Mouse (Mus musculus) urinary bladder, postnatal 14 days (tissue): ENCODE data around the gene Gm11213.

ENCODE experiments used
- DNase-seq: peaks from one replicate; pipeline ENCODE4 v3.0.0; 2021; ENCODE audit warnings: low spot score

Gene Gm11213

DNA sequence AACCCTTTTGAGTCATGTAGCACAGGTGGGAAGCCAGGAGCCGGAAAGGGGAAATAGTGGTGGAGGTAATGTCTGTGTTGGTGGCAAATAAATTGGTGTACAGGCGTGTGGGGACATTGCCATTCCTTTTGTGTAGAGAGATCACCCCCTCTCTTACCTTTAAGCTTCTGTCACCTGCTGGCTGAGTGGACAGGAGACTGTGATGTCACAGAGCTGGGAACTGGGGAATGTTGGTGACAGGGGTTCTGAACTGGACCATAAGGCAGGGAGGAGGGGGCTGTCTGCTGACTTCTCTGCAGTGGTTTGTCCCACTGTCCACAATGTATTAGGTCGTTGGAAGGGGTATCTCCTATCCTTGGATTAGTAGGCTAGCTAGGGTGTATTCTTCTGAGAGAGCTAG is at the start of gene Gm11213:
Gene Gm11213, minus strand, starts transcription at position 317 of the 400 bp plus-strand sequence.
- DNase-seq, result no peak

DNA sequence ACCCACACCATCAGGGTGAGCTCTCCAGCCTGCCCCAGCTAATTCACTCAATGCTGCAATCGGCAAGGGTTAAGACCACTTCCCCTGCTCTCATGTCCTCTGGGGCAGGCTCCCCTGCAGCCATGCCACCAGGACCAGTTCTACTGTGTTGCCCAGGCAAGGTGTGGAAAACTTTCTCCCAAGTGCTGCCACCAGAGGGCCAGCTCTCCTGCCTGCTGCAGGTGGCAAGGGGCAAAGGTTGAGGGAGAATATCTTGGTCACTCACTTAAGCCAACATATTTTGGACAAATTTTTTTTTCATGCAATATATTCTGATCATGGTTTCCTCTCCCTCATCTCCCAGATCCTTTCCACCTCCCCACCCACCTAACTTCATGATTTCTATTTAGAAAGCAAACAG is 49.3 kb upstream of the Gm11213 start:
- peak; percentile 10 for DNase-seq

DNA sequence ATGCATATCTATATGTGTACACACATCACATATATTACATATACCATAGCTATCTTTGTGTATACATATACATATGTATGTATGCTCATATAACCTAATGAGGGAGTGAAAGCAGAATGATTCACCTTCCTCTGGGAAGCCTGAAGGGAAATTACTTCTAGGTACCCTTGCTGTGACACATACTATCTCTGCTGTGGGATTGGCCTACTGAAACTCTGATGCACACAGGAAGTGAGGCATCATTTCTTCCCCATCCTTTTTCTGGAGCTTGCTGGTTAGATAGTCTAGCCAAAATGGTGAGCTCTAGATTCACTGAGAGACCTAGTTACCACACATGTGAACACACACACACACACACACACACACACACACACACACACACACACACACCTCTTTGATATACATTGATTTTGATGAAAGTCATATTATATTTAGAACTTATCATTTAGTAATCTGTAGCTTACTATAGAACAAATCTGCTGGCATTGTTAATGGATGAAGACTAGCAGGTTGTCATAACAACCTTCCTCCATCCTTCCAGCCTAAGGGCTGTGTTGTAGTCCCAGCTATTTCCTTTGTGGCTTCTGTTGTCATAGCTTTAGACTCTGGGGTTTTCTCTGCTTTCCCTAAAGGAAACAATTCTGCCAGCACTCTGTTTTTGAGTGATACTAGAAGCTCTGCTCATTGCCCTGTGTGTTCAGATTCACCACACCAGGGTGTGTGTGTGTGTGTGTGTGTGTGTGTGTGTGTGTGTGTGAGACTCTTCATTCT is 39.1 kb upstream of the Gm11213 start:
- DNase-seq, result no peak

DNA sequence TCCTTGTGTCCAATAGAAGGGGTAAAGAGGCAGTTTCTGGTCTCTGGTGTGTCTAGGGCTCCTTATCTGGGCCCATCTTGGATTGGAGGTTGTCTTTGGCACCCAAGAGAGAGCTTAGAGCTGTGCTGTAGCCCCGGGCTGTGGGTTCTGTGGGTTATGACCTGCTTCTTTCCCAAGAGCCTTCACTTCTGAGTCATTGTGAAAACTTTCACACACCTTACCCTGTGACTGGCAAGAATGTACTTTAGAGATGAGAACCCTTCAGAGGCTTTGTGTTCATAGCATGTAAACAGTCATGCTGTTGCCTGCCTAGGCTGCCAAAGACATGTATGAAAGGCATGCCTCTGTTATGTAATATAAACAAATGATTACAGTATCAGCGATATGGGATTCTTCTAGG is 34.8 kb upstream of the Gm11213 start:
- no peak for DNase-seq

DNA sequence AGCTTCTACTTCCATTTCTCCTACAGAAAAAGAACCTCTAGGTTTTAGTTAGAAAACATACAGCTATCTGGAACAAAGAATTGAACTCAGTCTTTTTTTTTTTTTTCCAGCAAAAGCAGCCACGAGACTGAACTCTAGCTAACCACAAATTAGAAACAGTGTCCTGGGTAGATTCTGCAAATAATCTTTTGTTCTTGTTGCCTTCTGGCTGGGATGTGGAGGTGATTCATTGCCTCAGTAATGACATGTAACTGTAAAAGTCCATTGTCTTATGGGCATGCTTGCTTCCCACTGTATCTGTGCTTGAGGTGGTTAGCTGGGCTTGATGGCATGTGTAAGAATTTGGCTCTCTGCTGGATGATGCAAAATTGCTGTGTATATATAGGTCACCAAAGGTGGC is 33.5 kb upstream of the Gm11213 start:
- no peak for DNase-seq

DNA sequence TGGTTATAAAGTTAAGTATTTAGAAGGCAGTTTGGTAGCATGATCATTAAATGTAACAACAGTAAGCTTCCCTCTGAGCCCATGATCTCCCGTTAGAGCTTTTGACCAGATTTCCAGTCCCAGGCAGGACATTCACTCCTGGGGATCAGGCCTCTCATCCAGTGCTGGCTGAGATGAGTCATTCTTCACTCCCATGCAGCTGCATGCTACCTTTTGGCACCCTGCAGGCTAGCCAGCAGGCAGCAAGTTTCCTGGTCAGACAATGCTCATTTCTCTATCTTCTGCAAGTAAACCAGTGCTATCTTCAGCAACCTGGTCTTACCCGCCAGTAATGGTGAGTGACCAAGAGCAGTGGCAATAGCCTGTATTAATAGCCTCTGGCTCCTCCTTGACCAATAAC is 28.1 kb upstream of the Gm11213 start:
- DNase-seq, result no peak

DNA sequence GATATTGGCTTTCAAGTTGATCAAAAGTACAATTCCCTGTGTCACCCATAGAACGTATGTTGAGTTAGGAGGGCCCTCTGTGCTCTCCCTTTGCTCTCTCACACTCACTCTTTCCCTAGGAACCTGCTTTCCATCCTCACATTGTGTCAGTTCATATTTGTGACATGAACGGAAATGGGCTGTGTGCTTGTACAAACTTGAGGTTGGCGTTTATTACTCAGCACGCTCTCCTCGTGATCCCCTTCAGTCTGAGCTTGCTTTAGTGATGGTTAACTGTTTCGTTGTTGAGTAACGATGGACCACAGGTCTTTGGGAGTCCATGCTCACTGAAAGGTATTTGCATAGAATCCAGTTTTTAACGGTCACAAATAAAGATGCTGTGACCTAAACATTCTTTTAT is 22.1 kb upstream of the Gm11213 start:
- no peak for DNase-seq

DNA sequence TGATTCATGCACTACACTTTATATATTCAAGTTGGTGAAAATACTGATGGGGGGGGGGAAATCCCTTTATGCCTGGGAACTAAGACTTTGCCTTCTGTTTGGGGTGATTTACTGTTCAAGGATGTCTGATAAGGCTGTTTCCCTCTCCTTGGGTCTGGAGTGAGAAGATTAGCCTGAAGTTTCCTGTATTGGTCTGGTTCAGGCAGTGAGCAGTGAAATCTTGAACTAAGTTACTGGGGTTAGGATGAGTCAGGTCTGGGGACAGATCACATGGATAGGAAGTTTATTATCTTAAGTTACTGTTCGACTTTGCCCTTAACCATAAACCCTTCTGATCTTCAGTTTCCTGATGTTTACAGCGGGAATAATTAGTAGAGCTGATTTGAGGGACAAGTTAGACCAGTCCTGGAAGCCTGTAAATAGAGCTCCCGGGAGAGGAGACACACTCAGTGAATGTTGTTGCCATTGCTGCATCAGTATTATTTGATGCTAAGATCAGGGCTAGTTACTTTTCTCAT is 20.6 kb upstream of the Gm11213 start:
- no peak for DNase-seq

DNA sequence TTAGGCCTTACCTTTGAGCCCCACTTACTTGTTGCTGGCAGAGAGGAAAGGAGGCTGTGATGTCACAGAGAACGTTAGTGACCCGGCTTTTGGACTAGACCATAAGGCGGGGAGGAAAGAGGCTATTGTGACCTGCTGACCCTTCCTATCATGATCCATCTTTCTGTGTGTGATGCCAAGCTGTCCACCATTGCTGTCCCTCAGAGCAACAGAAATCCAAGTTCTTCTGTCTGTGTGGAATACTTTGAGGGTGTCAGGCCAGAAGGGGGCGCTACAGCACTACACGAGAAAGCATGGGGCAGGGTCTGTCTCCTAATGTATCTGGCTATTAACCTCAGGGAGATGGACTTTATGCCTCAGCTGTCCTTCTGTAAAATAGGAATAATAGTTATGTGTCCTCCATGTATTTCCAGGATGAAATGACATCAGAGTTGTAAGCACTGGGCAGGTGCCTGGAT is 17.3 kb upstream of the Gm11213 start, which contains the start of gene Tex48:
Gene Tex48, minus strand, starts transcription at position 51 of the 458 bp plus-strand sequence.
- DNase-seq, result peak; percentile 6

DNA sequence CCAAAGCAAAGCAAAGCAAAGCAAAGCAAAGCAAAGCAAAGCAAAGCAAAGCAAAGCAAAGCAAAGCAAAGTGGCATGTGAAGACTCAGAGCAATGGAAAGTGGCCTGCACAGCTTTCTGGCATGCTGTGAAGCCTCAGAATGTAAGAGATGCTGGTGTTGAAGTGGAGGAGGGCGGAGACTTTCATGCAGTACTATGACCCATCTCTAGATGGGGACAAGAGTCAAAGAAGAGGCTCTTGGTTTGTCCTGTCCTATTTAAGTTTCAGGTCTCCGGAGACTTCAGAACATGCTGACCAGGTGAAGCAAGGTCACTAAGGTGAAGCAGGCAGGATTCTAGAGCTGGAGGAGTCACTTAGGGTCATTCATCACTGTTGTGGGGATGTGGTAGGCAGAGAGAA is 16.8 kb upstream of the Gm11213 start:
- DNase-seq, result no peak

DNA sequence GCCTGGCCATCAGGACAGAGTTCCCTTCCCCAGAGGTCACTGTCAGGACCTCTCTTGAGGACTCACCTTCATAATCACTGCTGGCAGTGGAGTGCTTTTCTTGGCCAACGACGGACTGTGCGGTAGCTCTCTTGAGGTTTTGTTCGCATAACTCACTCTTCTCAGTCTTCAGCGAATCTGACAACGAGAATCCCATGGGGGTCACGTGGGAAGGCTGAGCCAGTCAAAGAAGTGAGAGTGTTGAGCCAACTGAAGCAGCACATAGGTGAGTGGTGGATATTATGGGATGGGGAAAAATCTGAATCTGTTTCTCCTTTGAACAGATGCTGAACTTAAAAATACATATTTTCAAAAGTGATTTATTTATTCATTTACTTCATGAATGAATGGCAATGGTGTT is 3.3 kb upstream of the Gm11213 start:
- no peak for DNase-seq

DNA sequence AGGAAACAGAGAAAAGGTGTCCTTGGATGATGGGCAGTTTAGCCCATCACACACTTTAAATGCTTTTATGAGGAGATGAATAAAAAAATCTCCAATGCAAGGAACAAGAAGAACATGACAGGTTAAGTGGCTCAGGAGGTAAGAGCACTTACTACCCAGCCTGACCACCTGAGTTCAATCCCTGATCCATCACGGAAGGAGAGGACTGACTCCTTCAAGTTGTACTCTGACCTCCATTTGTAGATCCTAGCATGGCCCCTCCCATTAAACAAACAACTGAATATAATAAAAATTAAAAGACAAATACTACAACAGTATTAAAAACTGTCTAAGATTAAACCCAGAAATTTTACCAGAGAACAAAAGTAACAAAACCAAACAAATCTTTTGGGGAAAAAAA is 907 bp upstream of the Gm11213 start:
- DNase-seq, result no peak

DNA sequence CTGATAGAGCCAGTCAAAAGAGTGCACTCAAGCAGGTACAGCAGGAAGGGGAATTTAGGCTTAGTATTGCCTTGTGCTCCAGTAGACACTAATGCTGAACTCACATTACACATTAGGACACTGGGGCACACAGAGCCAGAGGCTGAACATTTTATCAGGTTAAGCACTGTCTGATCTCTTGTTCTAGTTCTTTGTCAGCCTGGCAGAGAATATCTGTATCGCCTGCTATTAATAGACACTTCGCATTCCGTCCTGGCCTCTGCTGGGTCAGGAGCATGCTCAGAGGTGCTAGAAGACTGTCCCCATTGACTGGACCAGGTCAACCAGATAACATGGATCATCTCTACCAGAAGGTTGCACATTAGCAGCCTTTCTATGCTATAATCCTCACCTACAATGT is 484 bp upstream of the Gm11213 start:
- DNase-seq, result no peak

DNA sequence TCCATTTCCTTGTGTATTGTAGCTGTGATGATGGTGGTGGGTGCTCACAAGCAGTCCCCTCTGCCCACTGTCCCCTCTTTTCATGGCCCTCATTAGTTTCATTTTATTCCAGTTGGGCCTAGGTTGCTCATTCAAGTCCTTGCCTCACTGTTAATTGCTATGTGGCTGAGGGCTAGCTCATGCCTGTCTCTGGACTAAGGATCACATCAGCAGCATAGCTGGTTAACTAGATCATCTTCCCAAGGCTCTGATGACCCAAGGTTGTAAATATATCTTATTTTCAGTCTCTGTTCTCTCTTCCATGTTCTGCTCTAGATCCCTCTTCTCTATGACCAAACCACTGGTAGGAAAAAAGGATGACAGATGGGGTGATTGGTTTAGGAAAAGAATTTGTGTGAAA is 3.8 kb downstream of the Gm11213 start:
- DNase-seq, result no peak

DNA sequence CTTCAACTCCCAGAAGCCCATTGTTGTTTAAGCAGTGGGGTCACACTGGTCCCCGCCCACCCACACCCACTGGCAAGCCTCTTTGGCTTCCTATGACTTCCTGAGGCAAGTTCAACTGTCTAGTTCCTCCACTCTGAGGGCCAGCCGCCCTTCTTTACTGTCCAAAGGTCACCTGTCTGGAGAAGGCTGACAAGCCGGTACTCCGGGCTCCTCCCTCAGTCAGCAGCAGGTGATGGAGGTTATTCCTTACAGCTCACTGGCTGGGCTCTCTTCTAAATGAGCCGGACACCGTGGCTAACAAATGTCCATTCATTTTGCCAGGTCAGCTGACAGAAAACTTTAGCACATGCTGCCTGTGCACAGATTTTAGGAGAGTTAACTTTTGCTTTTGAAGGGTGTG is 4.3 kb downstream of the Gm11213 start:
- DNase-seq, result peak; percentile 22

DNA sequence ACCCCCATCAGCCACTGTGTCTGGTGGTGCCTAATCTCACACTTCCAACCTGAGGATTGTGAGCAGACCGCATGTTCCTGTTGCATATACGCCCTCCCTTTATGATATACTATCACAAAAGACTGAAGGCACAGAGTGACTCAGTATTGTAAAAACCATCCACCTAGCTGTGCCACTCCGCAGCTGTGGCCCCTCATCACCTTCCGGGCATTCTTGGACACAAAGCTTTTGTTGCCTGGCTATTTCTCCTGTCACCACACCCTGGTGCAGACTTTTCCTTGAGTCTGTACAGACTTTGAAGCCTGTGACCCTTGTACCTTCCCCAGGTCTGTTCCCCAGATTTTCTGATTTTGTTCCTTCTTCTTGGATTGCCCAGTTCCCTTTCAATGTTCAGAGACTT is 9.1 kb downstream of the Gm11213 start:
- no peak for DNase-seq

DNA sequence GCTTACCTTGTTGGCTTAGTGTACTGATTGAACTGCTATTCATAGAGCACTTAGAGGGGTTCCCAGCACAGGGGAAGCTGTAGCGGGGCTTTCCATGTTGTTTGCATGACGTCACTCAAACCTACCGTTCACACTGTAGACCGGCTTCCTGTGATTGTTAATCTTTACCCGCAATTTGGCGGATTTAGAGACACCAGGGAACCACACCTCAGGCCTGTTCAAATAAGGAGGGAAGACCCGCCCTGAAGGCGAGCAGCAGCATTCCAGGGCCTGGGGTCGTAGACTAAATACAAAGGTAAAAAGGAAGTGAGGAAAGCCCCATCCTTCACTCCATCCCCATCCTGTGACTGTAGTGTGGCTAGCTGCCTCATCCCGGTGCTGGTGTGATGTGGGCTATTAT is 9.8 kb downstream of the Gm11213 start:
- DNase-seq, result no peak

DNA sequence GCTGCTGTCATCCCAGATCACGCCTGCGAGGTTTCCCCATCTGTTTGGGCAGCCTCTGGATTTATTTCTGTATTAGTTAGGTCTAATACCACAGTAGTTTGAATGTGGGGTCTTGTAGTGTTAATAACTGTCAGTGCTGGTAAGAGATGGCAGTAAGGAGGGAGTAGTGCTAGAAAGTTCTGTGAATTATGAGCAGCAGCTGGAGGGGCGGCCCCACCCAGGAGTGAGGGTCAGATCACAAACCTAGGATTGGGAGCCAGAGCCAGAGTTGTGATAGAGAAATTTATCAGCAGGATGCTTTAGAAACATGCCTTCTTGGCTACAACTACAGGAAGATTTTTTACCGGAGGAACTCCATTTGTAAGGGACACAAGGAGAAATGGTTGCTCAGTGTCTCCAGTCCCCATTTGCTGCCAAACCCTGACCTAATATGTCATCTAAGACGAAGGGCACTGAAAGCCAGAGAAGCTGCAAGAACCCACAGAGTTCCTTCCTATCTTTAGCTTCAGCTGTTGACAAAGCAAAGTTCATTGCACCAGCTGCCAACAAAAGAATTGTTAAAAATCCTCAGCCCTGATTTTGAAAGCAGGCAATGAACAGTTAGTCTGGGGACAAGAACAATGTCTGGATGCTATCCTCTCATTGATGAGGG is 10.5 kb downstream of the Gm11213 start:
- DNase-seq, result no peak

DNA sequence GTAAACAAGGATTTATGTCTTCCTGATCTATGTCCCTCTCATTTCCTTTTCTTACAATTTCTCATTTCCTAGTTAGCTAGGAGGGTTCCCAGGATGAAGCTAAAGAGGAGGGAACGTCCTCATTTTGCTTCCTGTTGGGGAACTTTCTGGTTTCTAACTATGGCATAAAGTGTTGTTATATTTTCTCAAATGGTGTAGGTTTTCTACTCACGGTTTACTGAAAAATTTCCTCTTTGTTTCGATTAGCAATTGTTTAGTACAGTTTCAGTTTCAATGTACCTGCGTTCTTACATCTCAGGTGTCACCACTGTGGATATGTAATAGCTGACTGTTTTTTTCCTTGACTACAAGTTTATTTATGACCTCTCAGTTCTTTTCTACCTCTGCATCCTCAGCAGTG is 14.5 kb downstream of the Gm11213 start:
- no peak for DNase-seq

DNA sequence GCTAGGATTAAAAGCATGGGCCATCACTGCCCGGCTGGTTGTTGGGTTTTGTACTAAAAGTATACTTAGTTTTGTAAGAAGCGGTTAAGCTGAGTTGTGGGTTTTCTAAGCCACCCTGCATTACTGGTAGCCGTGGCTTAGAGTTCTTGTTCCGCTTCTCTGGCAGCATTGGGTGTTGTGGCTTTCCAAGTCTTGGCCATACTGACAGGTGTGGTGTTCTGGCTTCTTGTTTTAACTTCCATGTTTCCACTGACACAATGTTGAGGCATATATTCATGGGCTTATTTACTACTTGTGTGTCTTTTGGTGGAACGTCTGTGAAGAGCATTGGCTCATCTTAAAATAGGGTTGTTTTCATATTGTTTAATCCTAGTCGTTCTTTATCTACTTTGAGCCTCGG is 15.1 kb downstream of the Gm11213 start:
- no peak for DNase-seq

DNA sequence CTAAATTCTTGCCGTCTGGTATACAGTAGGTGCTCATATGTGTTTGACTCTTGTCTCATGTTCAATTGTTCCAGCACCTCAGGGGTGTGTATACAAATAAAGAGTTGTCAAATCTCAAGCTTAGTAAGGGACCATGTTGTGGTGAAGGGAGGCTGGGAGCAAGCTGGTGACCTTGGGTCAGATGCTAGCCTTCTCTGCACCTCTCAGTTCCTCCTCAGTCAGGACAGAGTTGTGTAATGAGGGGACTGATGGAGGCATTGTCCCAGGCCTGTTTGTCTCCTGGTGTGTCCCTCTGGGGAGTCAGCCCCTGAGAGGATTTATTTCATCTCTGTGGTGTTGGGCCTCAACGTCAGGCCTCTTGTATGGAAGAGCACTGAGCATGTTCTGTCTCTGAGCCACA is 18.8 kb downstream of the Gm11213 start:
- no peak for DNase-seq

DNA sequence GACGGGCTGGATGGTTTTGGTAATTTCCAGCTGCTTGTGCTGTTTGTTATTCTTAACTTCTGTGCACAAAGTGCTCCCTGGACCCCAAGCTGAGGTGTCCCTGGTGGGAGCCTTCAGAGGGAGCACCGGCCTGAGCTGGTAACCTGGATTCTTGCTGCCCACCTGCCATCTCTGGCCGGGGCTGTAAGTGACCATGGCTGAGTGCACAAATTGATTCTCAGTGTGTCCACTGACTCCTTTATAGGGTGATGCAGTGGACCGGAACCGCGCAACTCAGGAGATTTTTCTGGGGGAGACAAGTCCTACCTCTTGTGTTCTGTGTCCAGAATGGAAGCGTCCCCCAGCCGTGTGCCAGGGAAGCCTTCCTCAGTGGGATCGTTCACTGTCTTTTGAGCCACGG is 19.8 kb downstream of the Gm11213 start:
- no peak for DNase-seq

DNA sequence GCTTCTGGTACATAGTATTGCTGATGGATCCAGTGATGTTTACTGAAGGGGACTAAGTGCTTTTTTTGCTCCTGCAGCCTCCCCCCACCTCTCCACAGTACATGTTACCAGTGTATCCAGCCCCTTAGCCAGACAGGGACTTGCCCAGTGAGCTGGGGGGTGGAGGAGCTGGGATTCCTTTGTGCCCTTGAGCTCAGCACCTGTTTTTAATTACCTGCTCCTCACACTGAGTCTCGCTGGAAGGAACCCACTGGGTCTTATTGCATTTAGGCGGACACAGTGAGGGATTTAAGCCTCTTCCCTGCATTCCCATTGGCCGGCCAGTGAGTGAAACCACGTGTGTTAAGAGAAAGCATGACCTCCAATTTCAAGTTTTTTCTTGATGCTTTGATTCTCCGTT is 22.5 kb downstream of the Gm11213 start:
- DNase-seq, result no peak

DNA sequence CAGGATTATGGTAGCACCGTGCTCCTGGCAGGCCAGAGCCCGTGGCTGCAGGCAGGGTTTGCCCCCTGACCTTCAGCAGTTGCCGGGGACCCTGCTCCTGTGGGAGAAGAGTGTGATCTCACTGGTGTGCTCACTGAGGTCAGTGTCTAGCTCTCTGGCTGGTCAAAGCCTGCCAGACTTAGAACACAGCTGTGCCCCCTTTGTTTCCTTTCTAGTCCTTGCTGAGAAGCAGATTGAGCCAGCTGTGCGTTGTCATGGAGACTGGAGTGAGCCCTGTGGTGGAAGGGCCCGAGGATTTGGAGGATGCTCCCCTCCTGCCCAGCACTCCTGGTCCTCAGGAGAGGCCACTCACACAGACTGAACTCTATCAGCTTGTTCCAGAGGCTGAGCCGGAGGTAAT is 25.0 kb downstream of the Gm11213 start:
- no peak for DNase-seq
